Mouse (Mus musculus) G1E-ER4 (cell line): ENCODE data around the gene Thbs2. TPM values are rescaled to one million over a fixed set of nuclear protein-coding genes. Genes with fewer than 3 reads are reported as not detected.

Experiments used
- GATA1 ChIP-seq: IDR thresholded peaks from one replicate; pipeline ENCODE4 v1.8.0; 2012; ENCODE audit warnings: low read length, inconsistent platforms
- polyA plus RNA-seq: library from polyadenylated mRNA; stranded (reverse); fragments of >175 nt; gene quantifications from 2 replicates; pipeline ENCODE4 v1.2.3, GENCODE M21; 2012

Thbs2 gene
- polyA plus RNA-seq, result not detected in 2 replicates

GRCm38 (mm10) chr17:14693994-14694374, at the start of gene Thbs2:
TSS of gene Thbs2 (minus strand) at chr17:14694235.
- no peak for TF ChIP-seq GATA1

- TF ChIP-seq GATA1, result no peak
Observed at GRCm38 (mm10) chr17:14735493-14736004, 41.5 kb upstream of the Thbs2 start.

GRCm38 (mm10) chr17:14734380-14734779, 40.3 kb upstream of the Thbs2 start:
- TF ChIP-seq GATA1, result no peak

- TF ChIP-seq GATA1, result no peak
Observed at GRCm38 (mm10) chr17:14733941-14734340, 39.9 kb upstream of the Thbs2 start.

- TF ChIP-seq GATA1, result no peak
Observed at GRCm38 (mm10) chr17:14733027-14733426, 39.0 kb upstream of the Thbs2 start.

GRCm38 (mm10) chr17:14730629-14731028, 36.6 kb upstream of the Thbs2 start:
- TF ChIP-seq GATA1, result no peak

- no peak for TF ChIP-seq GATA1
Observed at GRCm38 (mm10) chr17:14727481-14727880, 33.4 kb upstream of the Thbs2 start.

- no peak for TF ChIP-seq GATA1
Observed at GRCm38 (mm10) chr17:14724786-14725185, 30.8 kb upstream of the Thbs2 start.

- no peak for TF ChIP-seq GATA1
Observed at GRCm38 (mm10) chr17:14721325-14721724, 27.3 kb upstream of the Thbs2 start.

GRCm38 (mm10) chr17:14720912-14721311, 26.9 kb upstream of the Thbs2 start:
- no peak for TF ChIP-seq GATA1

- no peak for TF ChIP-seq GATA1
Observed at GRCm38 (mm10) chr17:14720227-14720626, 26.2 kb upstream of the Thbs2 start.

- TF ChIP-seq GATA1, result no peak
Observed at GRCm38 (mm10) chr17:14718801-14719200, 24.8 kb upstream of the Thbs2 start.

GRCm38 (mm10) chr17:14714782-14715181, 20.7 kb upstream of the Thbs2 start:
- no peak for TF ChIP-seq GATA1

GRCm38 (mm10) chr17:14714374-14714773, 20.3 kb upstream of the Thbs2 start:
- no peak for TF ChIP-seq GATA1

GRCm38 (mm10) chr17:14711784-14712183, 17.7 kb upstream of the Thbs2 start:
- no peak for TF ChIP-seq GATA1

GRCm38 (mm10) chr17:14711032-14711431, 17.0 kb upstream of the Thbs2 start:
- TF ChIP-seq GATA1, result no peak

- no peak for TF ChIP-seq GATA1
Observed at GRCm38 (mm10) chr17:14706066-14706465, 12.0 kb upstream of the Thbs2 start.

GRCm38 (mm10) chr17:14705466-14705865, 11.4 kb upstream of the Thbs2 start:
- TF ChIP-seq GATA1, result no peak

- no peak for TF ChIP-seq GATA1
Observed at GRCm38 (mm10) chr17:14703771-14704170, 9.7 kb upstream of the Thbs2 start.
